Mouse (Mus musculus) CH12.LX (cell line): ENCODE measurements around the gene Acer3. TPM values are rescaled to one million over a fixed set of nuclear protein-coding genes. Genes with fewer than 3 reads are reported as not detected.

Source experiments
- DNase-seq: peaks from one replicate; pipeline ENCODE4 v3.0.0-alpha.2; 2013; ENCODE audit errors: extremely low read depth
- H3K27ac ChIP-seq: 2 replicates; pipeline ENCODE4 v1.5.1; 2012; ENCODE audit warnings: low read depth, mild to moderate bottlenecking, control low read depth, moderate library complexity; ENCODE audit not compliant: insufficient read depth
- H3K27me3 ChIP-seq: replicated peaks from 2 replicates; pipeline ENCODE3; 2012; ENCODE audit warnings: inconsistent platforms
- H3K36me3 ChIP-seq, 2 experiments: replicated peaks in 1 of 2; 2 replicates each; pipeline versions ENCODE3 to v1.6.1; 2012; ENCODE audit warnings: inconsistent platforms in 1 of 2, low read length in 1 of 2, mild to moderate bottlenecking in 1 of 2, mixed read lengths in 1 of 2, moderate library complexity in 1 of 2; ENCODE audit not compliant: control insufficient read depth in 1 of 2, insufficient read depth in 1 of 2
- H3K4me1 ChIP-seq, 2 experiments: 2 replicates each; pipeline ENCODE4 v1.6.1; 2012; ENCODE audit warnings: inconsistent platforms in 1 of 2, moderate library complexity in 1 of 2; ENCODE audit not compliant: insufficient read depth in 2 of 2, control insufficient read depth in 1 of 2
- H3K4me2 ChIP-seq: 2 replicates; pipeline ENCODE4 v1.6.1; 2012; ENCODE audit warnings: low read depth, mild to moderate bottlenecking, control low read depth; ENCODE audit not compliant: poor library complexity, insufficient read depth, severe bottlenecking
- H3K4me3 ChIP-seq, 3 experiments: fragments of 150-350 bp in 1 of 3; sonication (generic) in 1 of 3; replicated peaks in 1 of 3; 2 replicates each; pipeline versions ENCODE3 to v1.5.1; 2011 to 2012; ENCODE audit warnings: low read depth in 2 of 3, low read length in 2 of 3, mild to moderate bottlenecking in 2 of 3, moderate library complexity in 2 of 3, control low read depth in 1 of 3, improper control_type of control experiment in 1 of 3, inconsistent platforms in 1 of 3, mixed read lengths in 1 of 3; ENCODE audit not compliant: poor library complexity in 1 of 3
- H3K79me2 ChIP-seq: replicated peaks from 2 replicates; pipeline ENCODE4 v1.6.1; 2012; ENCODE audit warnings: mild to moderate bottlenecking, moderate library complexity; ENCODE audit not compliant: control insufficient read depth, poor library complexity, insufficient read depth, severe bottlenecking; ENCODE audit errors: extremely low read depth
- H3K9ac ChIP-seq: 2 replicates; pipeline ENCODE4 v1.6.1; 2012; ENCODE audit warnings: low read depth, mild to moderate bottlenecking, control low read depth, moderate library complexity; ENCODE audit not compliant: insufficient read depth
- H3K9me3 ChIP-seq: replicated peaks from 2 replicates; pipeline ENCODE3; 2012; ENCODE audit warnings: low read length, inconsistent platforms, mixed read lengths
- BHLHE40 ChIP-seq: IDR thresholded peaks from 2 replicates; pipeline ENCODE4 v1.6.1; 2011; ENCODE audit warnings: mild to moderate bottlenecking, low read depth, low read length, improper control_type of control experiment
- CHD1 ChIP-seq: IDR thresholded peaks from 2 replicates; pipeline ENCODE4 v1.6.1; 2012; ENCODE audit warnings: low read depth, low read length, improper control_type of control experiment, inconsistent platforms
- ETS1 ChIP-seq: conservative IDR thresholded peaks from 2 replicates; pipeline ENCODE4 v1.6.1; 2012; ENCODE audit warnings: low read depth, mild to moderate bottlenecking, inconsistent platforms, low read length, improper control_type of control experiment, moderate library complexity
- GABPA ChIP-seq: IDR thresholded peaks from 2 replicates; pipeline ENCODE4 v1.6.1; 2012; ENCODE audit warnings: low read depth, low read length, improper control_type of control experiment, inconsistent platforms; ENCODE audit not compliant: insufficient replicate concordance
- HCFC1 ChIP-seq: IDR thresholded peaks from 2 replicates; pipeline ENCODE4 v1.6.1; 2012; ENCODE audit warnings: low read depth, mild to moderate bottlenecking, inconsistent platforms, low read length, improper control_type of control experiment
- IRF4 ChIP-seq: IDR thresholded peaks from 2 replicates; pipeline ENCODE4 v1.6.1; 2014; ENCODE audit warnings: low read depth, mild to moderate bottlenecking, inconsistent platforms, low read length, improper control_type of control experiment
- KAT2A ChIP-seq: IDR thresholded peaks from 2 replicates; pipeline ENCODE4 v1.6.1; 2012; ENCODE audit warnings: low read length, improper control_type of control experiment, inconsistent platforms; ENCODE audit not compliant: insufficient replicate concordance
- MAX ChIP-seq: IDR thresholded peaks from 2 replicates; pipeline ENCODE4 v1.6.1; 2011; ENCODE audit warnings: low read length, improper control_type of control experiment
- MEF2A ChIP-seq: IDR thresholded peaks from 2 replicates; pipeline ENCODE4 v1.6.1; 2014; ENCODE audit warnings: low read depth, mild to moderate bottlenecking, inconsistent platforms, low read length, improper control_type of control experiment, borderline replicate concordance
- NRF1 ChIP-seq: IDR thresholded peaks from 2 replicates; pipeline ENCODE4 v1.6.1; 2014; ENCODE audit warnings: low read depth, mild to moderate bottlenecking, inconsistent platforms, low read length, improper control_type of control experiment, moderate library complexity
- PAX5 ChIP-seq: IDR thresholded peaks from 2 replicates; pipeline ENCODE4 v1.6.1; 2012; ENCODE audit warnings: low read length, inconsistent platforms, mixed read lengths
- SIN3A ChIP-seq: IDR thresholded peaks from 2 replicates; pipeline ENCODE4 v1.6.1; 2012; ENCODE audit warnings: low read length, improper control_type of control experiment, inconsistent platforms
- SMC3 ChIP-seq: IDR thresholded peaks from 2 replicates; pipeline ENCODE4 v1.6.1; 2011; ENCODE audit warnings: low read depth, low read length, improper control_type of control experiment
- TBP ChIP-seq: conservative IDR thresholded peaks from 2 replicates; pipeline ENCODE4 v1.6.1; 2011; ENCODE audit warnings: low read depth, low read length, improper control_type of control experiment
- USF1 ChIP-seq: IDR thresholded peaks from 2 replicates; pipeline ENCODE4 v1.6.1; 2014; ENCODE audit warnings: low read depth, mild to moderate bottlenecking, inconsistent platforms, low read length, improper control_type of control experiment
- USF2 ChIP-seq: conservative IDR thresholded peaks from 2 replicates; pipeline ENCODE4 v1.6.1; 2011; ENCODE audit warnings: low read depth, low read length, improper control_type of control experiment
- dilution Hi-C: fragments of 300-500 bp; cut with MboI; formaldehyde crosslinking; loops from 2 replicates; pipeline ENCODE4 v1.14.3; 2020; ENCODE audit warnings: low sequenced_read_pairs; ENCODE audit not compliant: extremely low pct_unique_long_range_greater_than_20kb, extremely low pct_ligation_motif_present
- in situ Hi-C: fragments of 300-500 bp; cut with MboI; formaldehyde crosslinking; loops from 3 replicates; pipeline ENCODE4 v1.14.3; 2019; ENCODE audit warnings: low sequenced_read_pairs, low pct_ligation_motif_present, low pct_unique_long_range_greater_than_20kb, mixed read lengths
- polyA plus RNA-seq: library from polyadenylated mRNA; unstranded; fragments of >175 nt; gene quantifications from 2 replicates; pipeline ENCODE4 v1.2.1, GENCODE M21; 2012; ENCODE audit warnings: low read depth; ENCODE audit not compliant: insufficient read length
- total RNA-seq, 2 experiments: library from RNA; depleted of rRNA; stranded (reverse); fragments of 300-350 nt in 1 of 2; fragments of >200 nt in 1 of 2; gene quantifications; 2 replicates each; pipeline ENCODE4 v1.2.3; 2012 to 2014

The Acer3 gene
- total and polyA plus RNA-seq, 3 experiments: 10.7 to 16.6 (median 14.4) TPM

- Histone ChIP-seq H3K27ac (no peak overlapping the region), H3K4me3 (no peak overlapping the region), H3K4me1 (no peaks in the 10 kb centered on the region), H3K36me3 (no peaks in the 10 kb centered on the region), H3K9me3 (no peaks in the 10 kb centered on the region), H3K27me3 (no peaks in the 10 kb centered on the region), H3K4me2 (no peak overlapping the region), H3K9ac (no peak overlapping the region), H3K79me2 (no peaks in the 10 kb centered on the region)
- dilution Hi-C loops (no loop called here), in situ Hi-C loops (no loop called here)
- no peak for TF ChIP-seq CHD1
- TF ChIP-seq USF1: no peak
- TF ChIP-seq SMC3: no peak
- no peak for DNase-seq
Measured at GRCm38 (mm10) chr7:98201493-98202028, 119.4 kb downstream of the Acer3 start.

- H3K9me3 ChIP-seq: no peaks in the 10 kb centered on the region
- dilution Hi-C loops: no loop called here
- H3K79me2 ChIP-seq: no peaks in the 10 kb centered on the region
- H3K4me3 ChIP-seq: no peak overlapping the region
- in situ Hi-C loops: no loop called here
- no peaks in the 10 kb centered on the region for H3K4me1 ChIP-seq
- no peaks in the 10 kb centered on the region for H3K36me3 ChIP-seq
- H3K4me2 ChIP-seq: no peak overlapping the region
- DNase-seq: no peak
- no peak for TF ChIP-seq GABPA
- no peak for TF ChIP-seq SMC3
- TF ChIP-seq ETS1: no peak
- no peak for TF ChIP-seq BHLHE40
- no peak for TF ChIP-seq HCFC1
- no peak overlapping the region for H3K9ac ChIP-seq
- no peak overlapping the region for H3K27ac ChIP-seq
- H3K27me3 ChIP-seq: no peaks in the 10 kb centered on the region
Measured at GRCm38 (mm10) chr7:98200396-98200795, 120.6 kb downstream of the Acer3 start.

- no peak for TF ChIP-seq NRF1
- TF ChIP-seq MEF2A: no peak
- TF ChIP-seq USF2: no peak
- TF ChIP-seq SIN3A: no peak
- TF ChIP-seq MAX: no peak
- TF ChIP-seq KAT2A: no peak
- no peak for TF ChIP-seq IRF4
- no peak for TF ChIP-seq TBP
- TF ChIP-seq HCFC1: no peak
- TF ChIP-seq PAX5: no peak
- no peak within 1 kb of the TSS for H3K27ac ChIP-seq
- no peaks in the 10 kb centered on the region for H3K4me1 ChIP-seq
- no peak within 1 kb of the TSS for H3K4me3 ChIP-seq
- no peak within 1 kb of the TSS for H3K4me2 ChIP-seq
- DNase-seq: no peak
- H3K27me3 ChIP-seq: no peaks in the 10 kb centered on the region
- dilution Hi-C loops: no loop called here
- H3K9ac ChIP-seq: no peak within 1 kb of the TSS
- in situ Hi-C loops: no loop called here
- no peaks in the 10 kb centered on the region for H3K9me3 ChIP-seq
- H3K79me2 ChIP-seq: no peaks in the 10 kb centered on the region
- no peaks in the 10 kb centered on the region for H3K36me3 ChIP-seq
Measured at GRCm38 (mm10) chr7:98199381-98199780, 121.6 kb downstream of the Acer3 start, which contains the start of gene B3gnt6. TSS of gene B3gnt6 (minus strand) at chr7:98199481.
